Mouse (Mus musculus) c-Kit-negative CD71-positive TER-119-positive erythroid progenitor cells, embryonic 14.5 days (primary cell): ENCODE results near the gene Xylt1.

Experiments
- DNase-seq: peaks from one replicate; pipeline ENCODE4 v3.0.0-alpha.2; 2013; ENCODE audit warnings: low read depth, low spot score

The Xylt1 gene

GRCm38 (mm10) chr7:117394380-117394779 is 13.6 kb downstream of the Xylt1 start:
- no peak for DNase-seq

DNA sequence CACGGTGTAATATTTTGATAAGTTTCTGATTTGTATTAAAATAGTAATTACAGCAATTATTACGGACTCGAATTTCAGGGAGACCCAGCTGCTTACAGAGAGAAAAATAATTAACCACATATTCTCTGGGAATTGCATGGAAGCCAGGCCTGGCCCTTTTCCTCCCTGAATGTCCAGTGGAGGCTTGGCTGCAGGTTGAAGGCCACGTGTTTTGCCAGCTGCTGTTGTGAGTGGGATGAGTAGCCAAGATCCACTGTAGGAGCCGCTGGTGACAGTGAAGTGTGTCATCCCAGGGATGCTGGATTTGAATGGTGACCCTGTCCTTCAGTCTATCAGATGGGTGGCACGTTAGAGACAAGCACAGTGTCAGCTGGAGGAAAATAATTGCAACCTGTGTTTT is 14.7 kb downstream of the Xylt1 start:
- DNase-seq = no peak

DNA sequence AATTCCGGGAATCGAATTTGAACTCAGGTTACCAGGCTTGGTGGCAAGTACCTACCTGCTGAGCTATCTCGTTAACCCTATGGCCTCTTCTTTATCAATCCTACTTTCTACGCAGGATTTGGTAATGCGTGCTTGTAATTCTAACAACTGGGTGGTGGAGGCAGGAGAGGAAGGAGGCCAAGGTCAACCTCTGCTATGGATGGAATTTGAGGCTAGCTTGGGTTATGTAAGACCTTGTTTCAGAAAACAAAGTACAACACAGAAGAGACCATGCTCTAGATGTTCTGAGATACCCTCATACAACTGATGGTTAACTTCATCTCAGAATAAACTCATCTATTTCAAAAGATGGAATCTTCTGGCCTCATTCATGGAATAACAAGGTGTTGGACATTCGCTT is 17.1 kb downstream of the Xylt1 start:
- DNase-seq = no peak

DNA sequence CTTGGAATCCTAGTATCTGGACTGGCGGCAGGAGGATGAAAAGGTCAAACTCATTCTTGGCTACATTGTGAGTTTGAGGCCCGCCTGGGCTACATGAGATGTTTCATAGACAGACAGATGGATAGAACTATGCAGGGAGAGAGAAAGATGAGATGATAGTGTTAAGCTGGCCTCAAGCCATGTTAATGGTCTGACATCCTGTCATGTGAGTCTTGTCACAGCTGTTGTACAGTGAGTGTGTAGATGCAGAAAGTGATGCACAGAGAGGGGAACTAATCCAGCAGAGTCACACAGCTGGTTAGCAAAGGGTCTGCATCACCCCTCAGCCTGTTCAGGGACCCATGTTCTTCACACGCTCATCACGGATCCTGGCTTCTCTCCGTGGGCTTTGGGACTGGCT is 19.2 kb downstream of the Xylt1 start:
- DNase-seq = no peak

DNA sequence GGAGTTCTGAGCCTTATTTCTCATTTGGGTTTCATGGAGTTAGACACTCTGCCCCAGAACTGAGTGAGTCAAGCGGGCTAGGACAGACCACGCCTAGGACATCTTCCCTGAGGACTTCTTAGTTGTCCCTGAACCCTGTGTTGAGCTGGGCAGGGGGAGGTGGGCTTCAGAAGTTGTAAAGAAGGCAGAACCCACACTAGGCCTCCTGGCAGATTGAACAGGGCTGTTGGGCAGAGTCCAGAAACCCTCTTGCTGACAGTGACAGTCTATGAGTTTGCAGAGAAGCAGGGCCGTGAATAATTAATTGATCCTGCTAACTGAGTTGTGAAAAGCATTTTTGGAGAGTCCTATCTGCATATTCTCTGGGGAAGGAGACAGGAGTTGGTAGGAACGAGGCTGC is 20.8 kb downstream of the Xylt1 start:
- no peak for DNase-seq

DNA sequence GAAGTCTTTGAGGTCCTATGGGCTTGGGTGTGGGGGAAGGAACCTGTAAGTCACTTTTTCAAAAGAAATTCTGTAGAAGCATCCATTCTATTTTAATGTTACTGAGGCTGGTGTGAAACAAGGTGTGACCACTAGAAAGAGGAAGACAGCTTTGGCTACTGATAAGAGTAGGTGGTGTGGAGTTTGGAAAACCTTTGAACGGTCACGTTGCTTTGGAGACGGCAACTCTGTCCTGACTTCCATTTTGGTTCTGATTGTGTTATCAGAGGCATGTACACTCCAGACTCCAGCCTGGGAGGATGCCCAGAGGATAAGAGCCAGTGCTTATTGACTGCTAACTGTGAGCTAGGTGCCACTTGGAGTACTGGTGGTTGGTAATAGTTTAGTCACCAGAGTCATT is 25.6 kb downstream of the Xylt1 start:
- no peak for DNase-seq

- no peak for DNase-seq
Observed at GRCm38 (mm10) chr7:117409268-117409988, 28.6 kb downstream of the Xylt1 start.

GRCm38 (mm10) chr7:117411874-117412273 is 31.1 kb downstream of the Xylt1 start:
- no peak for DNase-seq

- DNase-seq = no peak
Observed at GRCm38 (mm10) chr7:117412405-117412804, 31.6 kb downstream of the Xylt1 start.

DNA sequence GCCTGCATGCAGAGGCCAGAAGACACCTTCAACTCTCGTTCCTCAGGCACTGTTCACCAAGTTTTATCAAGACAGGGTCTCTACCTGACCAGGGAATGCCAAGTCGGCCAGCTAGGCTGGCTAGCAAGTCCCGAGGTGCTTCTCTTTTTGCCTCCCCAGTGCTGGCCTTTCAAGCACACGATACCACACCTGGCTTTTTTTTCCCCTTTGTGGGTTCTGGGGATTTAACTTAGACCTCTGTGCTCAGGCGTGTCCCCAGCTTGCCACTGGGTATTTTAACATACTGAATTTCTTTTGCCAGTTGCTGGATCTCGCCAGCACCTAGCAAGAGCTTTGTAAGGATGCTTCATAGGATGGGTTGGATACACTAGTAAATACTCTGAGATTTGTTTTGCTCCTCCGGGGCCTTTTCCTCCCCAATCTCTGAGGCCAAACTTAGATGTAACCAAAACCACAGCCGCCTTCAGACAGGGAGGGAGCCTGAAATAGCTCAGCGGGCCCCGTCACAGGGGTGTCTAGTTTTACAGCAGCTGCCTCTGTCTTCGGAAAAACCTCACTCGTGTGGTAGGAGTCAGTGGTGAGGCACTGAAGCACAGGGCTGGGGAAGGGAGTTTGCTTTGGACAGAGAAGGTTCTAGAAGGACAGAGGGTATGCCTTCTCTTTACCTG is 33.7 kb downstream of the Xylt1 start:
- no peak for DNase-seq

DNA sequence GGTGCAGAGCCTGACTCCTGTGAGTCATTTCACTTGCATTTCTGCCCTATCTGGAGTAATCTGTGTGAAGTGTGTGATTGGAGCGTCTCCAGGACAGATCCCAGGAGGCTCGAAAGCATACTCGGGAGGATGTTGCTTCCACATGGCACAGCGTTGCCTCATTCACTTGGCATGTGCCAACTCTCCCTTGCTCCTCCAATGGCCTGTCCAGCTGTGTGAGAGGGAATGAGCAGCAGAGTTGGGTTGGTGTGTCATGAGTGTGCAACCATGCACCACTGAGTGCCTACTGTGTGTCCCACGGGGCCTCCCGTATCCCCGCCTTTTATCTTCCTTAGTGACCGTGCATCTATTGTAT is 34.2 kb downstream of the Xylt1 start:
- no peak for DNase-seq

DNA sequence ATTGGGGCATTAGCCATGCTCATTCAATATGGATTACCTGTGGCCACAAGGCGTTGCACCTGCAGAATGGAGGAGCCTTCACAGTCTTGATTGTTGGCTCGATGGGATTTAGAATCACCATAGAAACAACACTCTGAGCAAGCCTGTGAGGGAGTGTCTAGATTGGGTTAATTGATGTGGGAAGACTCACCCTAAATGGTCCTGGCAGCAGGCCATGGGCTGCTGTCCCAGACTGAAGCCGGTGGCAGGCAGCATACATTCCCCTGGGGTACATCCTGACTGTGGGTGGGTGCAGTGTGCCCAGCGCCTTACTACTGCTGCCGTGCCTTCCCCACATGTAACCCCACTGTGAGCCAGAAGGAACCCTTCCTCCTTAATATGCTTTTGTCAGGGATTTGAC is 38.3 kb downstream of the Xylt1 start:
- no peak for DNase-seq

- DNase-seq = no peak
Observed at GRCm38 (mm10) chr7:117419846-117420245, 39.1 kb downstream of the Xylt1 start.

- DNase-seq = no peak
Observed at GRCm38 (mm10) chr7:117420301-117420700, 39.5 kb downstream of the Xylt1 start.

DNA sequence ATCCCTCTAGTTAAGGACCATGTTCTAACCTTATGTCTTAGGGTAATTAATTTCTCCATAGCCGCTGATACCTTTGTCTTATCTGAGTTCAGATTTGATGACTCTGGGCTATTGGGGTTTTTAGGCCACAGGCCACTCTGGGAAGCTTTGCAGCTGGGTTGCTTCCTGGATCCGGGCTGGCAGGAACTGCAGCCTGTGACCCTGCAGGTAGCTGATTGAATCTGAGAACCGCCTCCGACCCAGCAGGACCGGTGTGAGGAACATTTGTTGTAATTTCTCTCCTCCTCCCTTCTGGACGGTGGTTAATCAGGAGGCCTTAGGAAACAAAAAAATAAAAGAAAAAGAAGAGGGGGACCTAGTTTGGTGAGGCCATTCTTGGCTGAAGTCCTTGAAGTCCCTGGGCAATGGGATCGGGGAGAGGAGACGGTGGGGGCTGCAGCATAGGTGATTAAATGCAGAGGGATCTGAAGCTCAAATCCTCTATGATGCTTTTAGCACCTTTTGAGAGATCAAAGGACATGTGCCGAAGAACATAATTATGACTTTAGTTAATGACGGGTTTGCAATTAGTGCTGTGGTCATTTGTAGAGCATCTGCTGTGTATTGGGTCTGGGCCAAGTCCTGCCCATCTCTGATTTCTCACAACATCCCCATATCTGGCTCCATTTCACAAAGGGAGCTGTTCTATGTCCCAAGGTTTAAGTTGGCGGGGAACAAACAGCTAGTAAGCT is 40.2 kb downstream of the Xylt1 start:
- no peak for DNase-seq

GRCm38 (mm10) chr7:117424841-117425240 is 44.1 kb downstream of the Xylt1 start:
- DNase-seq = no peak

DNA sequence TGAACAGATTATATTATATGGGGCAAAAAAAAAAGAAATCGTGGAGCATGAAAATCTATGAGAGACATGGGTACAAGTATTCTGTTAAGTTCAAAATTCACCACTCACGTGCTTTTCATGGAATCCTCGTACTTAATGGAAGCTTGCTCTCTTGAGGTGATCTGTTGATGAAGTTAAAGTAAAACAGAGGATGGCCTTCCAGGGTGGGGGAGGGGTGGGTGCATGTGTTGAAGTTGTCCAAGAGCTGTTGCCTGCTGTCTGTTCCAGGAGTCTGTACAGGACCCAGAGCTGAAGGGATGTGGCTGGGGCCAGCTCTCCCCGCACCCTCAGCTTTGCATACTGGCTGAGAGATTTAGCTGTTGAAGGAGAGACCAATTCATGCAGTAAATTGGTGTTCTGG is 45.6 kb downstream of the Xylt1 start:
- no peak for DNase-seq

DNA sequence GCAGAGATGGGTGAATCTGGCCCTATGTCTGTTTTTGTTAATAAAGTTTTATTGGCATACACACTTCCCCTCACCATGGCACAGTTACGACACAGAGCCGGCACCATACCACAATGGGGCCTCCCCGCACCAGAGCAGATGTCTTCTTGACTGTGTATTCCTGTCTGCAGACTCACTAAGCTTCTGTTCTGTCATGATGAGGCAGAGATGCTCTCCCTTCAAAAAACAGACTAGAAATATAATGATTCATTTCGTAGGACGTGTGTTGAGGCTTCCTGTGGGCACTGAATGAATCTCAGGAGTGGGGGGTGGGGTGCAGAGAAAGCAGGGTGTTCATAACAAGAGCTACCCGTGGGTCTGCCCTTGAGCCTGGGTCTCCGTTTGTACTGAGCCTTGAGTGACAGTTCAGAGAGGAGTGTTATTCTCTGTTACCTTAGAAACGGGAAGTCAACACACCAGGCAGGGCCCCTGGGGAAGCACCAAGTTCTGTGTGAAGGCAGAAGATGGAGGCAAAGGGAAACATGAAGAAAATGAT is 48.0 kb downstream of the Xylt1 start:
- DNase-seq = no peak

DNA sequence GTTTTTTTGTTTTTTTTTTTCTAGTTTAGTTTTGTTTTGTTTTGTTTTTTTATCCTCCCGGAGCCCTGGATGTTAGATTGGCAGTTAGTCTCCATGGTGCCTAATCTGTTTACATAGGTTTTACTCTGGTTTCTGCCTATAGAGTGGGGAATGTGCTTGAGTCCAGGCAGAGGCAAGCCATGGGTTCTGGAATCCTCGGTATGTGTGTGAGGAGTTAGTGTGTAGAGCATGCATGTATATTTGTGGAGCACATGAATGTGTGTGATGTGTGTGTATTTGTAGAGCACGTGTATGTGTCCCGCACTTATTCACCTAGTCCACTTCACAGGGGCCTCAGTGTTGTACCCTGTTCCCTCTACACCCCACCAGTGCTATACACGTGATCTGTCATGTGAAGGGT is 48.7 kb downstream of the Xylt1 start:
- no peak for DNase-seq

DNA sequence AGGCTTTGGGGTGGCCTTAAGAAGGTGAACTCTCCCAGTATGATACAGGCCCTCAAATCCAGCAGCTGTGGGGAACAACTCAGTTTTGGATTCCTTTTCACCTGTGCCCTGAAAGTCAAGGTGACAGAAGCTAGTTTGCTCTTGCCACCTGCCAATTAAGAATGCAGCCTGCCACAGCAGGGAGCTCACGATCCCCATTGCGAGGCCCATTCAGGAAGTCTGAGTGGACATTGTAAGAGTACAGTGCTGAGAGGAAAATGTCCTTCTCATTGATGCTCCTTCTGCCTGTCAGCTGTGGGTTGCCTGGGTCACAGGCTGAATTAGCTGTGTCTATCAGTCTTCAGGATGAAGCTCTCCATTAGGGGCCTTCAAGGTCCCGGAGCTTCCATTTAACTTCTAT is 49.1 kb downstream of the Xylt1 start:
- DNase-seq = no peak

GRCm38 (mm10) chr7:117430361-117430935 is 49.7 kb downstream of the Xylt1 start:
- no peak for DNase-seq

DNA sequence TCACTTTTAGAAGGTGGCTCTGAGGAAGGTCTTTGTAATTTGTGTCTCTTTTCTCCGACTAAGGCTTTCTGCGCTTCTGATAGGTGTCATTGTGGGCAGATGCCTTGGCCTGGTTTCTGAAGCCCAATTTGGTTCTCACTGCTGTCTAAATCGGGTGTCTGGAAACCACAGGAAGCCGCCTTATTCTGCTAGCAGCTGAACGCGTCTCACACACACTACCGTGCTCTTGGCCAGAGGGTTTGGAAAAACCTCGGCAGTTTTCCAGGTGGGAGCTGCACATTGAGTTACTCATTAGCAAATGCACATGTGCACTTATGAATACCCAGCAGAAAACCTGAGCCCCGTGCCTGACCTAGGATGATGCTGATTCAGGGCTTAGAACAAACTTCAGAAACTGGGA is 52.9 kb downstream of the Xylt1 start:
- DNase-seq = no peak
